Mouse (Mus musculus): ENCODE measurements around the gene Slc38a2. TPM values are rescaled to one million over a fixed set of nuclear protein-coding genes. Genes with fewer than 3 reads are reported as not detected.
A peak's percentile ranks its signal among the peaks of the same experiment; 100 is the strongest.

Gene Slc38a2
- total RNA-seq, 2 experiments from 2014 or later = 81.3 to 86.1 TPM

DNA sequence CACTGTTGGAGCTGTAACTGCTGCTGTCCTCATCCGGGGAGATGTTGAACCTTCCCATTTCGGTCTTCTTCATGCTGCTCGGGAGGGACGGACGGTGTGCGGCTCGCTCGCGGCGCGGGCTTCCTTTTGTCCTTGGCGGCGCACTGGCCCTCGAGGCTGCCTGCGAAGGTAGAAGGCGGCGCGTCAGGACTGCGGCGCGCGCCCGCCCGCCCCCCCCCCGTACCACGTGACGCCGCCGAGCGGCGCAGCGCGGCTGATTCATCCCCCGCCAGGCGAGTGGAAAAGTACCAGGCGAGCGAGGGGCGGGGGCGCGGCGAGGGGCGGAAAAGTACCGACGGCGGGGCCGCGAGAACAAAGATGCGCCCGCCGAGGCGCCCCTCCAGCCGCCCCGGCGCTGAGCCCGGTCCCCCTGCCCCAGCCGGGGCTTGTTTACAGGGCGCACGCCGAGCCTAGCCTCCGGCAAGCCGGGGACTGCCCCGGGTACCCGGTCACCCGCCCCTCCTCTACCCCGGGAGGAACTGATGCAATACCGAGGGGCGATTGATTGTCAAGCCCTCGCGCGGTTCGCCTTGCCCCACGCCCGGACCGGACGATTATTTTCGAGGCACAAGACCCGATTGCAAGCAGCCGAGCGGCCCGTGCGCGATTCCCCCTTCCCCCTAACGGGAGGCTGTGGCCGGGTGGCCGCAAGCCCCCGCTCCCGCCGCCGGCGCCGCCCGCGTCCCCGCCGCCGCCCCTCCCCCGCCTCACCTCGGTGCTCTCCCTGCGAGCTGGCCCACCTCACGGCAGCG is 677 bp downstream of the Slc38a2 start:
- intact Hi-C loops (cut with DNase I) = loop anchor here (1.0 to 2.0 kb wide), 3 partner anchors 10 to 238 kb away; partner anchors contain the start of gene Scaf11
- DNase-seq (ENCODE audit: low spot score in 2 of 2) = peak; percentile 83 to 84

- intact Hi-C loops (cut with DNase I) = loop anchor here (1.0 to 2.0 kb wide), 3 partner anchors 57 to 412 kb away; partner anchors contain the start of gene Scaf11
- DNase-seq (ENCODE audit: low spot score in 2 of 2) = no peak
Measured at GRCm38 (mm10) chr15:96697901-96698657, 1.5 kb downstream of the Slc38a2 start.

DNA sequence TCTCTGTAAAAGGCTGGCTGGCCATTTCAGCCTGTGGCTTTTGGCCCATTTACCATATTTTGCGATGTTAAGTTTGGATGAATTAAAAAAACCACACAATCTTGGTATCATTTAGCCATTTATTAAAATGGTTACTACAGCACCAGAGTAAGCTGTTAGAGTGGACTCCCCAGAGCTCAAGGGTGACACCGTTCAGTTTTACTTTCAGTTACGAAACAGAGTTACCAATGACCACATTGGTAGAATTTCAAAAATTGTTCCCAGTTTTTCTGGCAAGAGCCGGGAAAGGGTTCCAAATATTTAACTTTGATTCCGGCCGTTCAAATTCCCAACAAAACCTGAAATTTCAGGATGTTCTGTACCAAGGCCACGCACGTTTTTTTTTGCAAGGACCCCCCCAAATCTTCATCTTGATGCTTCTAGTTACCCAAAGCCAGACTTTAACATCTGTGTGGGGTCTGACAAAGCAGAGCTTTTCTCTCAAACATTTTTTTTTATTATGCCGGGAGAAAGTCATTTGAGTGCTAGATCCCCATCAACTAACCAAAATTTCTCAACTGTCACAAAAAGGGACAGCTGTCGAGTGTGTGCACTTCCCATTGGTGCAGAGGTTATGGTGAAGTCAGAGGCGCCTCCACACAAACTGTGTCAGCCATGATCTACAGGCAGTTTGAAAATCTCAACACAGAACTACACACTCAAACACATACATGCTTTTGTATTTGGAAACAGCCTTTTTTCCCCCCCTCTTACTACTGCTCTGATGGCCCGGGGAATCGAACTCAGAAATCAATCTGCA is 2.8 kb downstream of the Slc38a2 start:
- DNase-seq (ENCODE audit: low spot score in 2 of 2) = no peak
- intact Hi-C loops (cut with DNase I) = loop anchor here (1.0 kb wide), 1 partner anchor 410 kb away; no protein-coding TSS in a partner anchor

- intact Hi-C loops (cut with DNase I) = no loop called here
- DNase-seq (ENCODE audit: low spot score in 2 of 2) = no peak
Measured at GRCm38 (mm10) chr15:96695455-96696421, 3.8 kb downstream of the Slc38a2 start.

GRCm38 (mm10) chr15:96694988-96695387 is 4.5 kb downstream of the Slc38a2 start:
- intact Hi-C loops (cut with DNase I) = no loop called here
- DNase-seq (ENCODE audit: low spot score in 2 of 2) = no peak

- intact Hi-C loops (cut with DNase I) = no loop called here
- DNase-seq (ENCODE audit: low spot score in 2 of 2) = peak; percentile 44 to 72
Measured at GRCm38 (mm10) chr15:96693688-96694087, 5.8 kb downstream of the Slc38a2 start.

DNA sequence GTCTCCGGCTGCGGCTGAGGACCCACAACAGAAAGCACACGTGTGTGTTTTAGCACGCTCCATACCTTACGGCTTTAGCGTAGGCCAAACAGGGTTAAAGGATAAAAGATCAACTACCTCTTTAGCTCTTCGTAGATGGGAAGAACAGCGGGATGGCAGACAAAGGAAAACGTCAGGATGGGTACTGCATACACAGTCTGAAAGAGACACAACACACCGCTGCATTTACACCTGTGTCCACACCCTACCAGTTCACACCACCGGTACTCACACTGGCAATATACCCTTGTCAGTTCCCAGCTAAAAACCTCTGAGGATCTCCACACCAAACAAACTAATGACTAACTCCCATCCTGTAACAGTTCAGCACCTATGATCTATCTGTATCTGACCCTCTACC is 7.1 kb downstream of the Slc38a2 start:
- intact Hi-C loops (cut with DNase I) = no loop called here

DNA sequence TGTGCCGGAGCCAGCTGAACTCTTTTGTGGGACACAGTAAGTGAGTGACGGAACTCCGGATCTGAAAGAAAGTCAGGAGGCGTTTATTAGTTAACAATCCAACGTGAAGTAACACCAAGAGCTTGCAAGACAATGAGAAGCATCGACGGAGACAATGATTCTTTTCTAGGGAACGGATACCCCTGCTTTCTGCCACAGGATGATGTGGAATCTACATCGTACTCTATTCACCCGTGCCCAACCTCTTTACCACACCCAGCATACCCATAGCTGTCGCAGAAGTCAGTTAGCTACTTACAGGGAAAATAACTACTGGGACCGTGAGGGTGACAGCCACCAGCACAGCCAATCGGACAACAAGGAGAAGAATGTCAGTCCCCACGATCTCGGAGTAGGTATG is 8.1 kb downstream of the Slc38a2 start:
- DNase-seq (ENCODE audit: low spot score in 2 of 2) = no peak
- intact Hi-C loops (cut with DNase I) = no loop called here

More for the DNA sequence above, 7.1 kb downstream of the Slc38a2 start:
- no peak for DNase-seq (ENCODE audit: low spot score in 2 of 2)

DNA sequence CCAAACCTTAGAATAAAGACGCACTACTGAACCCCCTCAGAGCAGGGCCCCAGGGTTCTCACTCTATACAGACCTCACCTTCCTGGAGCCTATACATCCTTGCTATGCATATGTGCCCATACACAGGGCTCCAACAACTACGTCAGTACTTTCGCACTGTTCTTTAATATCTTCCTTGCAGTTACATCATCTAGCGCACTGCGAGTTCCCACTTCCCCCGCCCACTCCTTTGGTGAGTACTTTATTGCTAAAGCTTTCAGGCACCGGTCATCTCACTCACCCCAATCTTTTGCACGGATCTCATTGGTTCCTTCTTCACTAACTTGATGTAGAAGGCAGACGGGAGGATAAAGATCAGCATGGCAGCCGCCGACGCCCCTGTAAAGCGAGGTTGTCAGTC is 8.7 kb downstream of the Slc38a2 start:
- intact Hi-C loops (cut with DNase I) = no loop called here
- DNase-seq (ENCODE audit: low spot score in 2 of 2) = peak in 1 of 2 experiments; percentile 41

DNA sequence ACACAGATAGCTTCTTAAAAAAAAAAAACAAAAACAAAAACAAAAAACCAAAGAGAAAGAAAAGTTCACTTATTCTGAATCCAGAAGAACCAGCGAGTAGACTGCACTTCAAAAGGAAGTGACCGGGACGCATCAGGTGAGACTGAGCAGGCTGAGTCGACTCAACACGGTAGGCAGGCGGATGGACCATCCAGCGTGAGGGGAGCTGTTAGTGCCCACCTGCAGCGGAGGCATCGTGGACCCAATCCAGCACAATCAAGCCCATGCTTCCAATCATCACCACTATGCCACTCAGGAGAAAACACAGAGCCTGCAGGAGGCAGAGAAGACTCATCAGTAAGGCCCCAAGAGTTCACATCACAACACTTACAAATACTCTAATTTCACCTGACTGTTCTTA is 9.6 kb downstream of the Slc38a2 start:
- DNase-seq (ENCODE audit: low spot score in 2 of 2) = no peak
- intact Hi-C loops (cut with DNase I) = no loop called here

DNA sequence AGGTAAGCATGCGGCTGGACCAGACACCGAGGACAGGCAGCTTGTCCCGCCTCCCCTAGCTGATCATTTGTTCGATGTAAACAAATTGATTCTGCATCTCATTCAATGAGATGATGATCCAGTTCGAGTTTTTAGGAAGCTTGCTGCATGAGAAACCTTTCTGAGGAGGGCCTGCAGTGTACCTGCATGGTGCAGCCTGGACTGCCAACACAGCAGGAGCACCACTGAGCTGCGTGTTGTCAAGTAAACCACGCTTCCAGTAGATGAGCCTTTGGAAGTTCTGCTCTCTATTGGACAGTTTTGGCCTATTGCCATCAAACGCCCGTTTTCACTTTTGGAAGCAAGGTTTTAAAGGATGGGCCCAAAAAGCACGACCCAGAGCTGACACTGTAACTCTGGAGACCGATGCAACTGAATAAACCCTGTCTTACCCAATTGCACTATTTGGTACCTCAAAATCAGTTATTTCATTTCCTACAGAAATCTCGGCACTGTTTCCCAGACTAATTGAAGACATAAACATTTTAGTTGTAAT is 10.7 kb downstream of the Slc38a2 start:
- intact Hi-C loops (cut with DNase I) = no loop called here

DNA sequence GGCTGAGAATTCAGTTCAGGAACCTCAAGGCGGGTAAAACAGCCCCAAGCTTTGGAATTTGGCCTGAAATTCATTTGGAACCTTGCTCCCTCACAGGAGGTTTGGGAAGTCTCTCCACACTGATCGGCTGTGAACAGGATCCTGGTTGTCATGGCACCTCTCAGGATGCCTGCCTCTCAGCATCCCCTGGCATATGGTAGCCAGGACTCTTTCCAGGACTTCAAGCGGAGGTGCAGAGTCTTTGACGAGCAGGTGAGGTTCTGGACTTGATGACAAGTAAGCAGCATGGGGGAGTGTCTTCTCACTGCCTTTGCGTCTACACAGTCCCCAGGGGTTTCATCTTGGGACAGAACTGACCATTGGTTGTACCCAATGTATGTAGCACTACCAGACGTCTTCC is 11.5 kb downstream of the Slc38a2 start:
- intact Hi-C loops (cut with DNase I) = no loop called here
- DNase-seq (ENCODE audit: low spot score in 2 of 2) = no peak

More for the DNA sequence above, 10.7 kb downstream of the Slc38a2 start:
- no peak for DNase-seq (ENCODE audit: low spot score in 2 of 2)

GRCm38 (mm10) chr15:96687366-96687765 is 12.2 kb downstream of the Slc38a2 start:
- intact Hi-C loops (cut with DNase I) = no loop called here
- DNase-seq (ENCODE audit: low spot score in 2 of 2) = no peak

DNA sequence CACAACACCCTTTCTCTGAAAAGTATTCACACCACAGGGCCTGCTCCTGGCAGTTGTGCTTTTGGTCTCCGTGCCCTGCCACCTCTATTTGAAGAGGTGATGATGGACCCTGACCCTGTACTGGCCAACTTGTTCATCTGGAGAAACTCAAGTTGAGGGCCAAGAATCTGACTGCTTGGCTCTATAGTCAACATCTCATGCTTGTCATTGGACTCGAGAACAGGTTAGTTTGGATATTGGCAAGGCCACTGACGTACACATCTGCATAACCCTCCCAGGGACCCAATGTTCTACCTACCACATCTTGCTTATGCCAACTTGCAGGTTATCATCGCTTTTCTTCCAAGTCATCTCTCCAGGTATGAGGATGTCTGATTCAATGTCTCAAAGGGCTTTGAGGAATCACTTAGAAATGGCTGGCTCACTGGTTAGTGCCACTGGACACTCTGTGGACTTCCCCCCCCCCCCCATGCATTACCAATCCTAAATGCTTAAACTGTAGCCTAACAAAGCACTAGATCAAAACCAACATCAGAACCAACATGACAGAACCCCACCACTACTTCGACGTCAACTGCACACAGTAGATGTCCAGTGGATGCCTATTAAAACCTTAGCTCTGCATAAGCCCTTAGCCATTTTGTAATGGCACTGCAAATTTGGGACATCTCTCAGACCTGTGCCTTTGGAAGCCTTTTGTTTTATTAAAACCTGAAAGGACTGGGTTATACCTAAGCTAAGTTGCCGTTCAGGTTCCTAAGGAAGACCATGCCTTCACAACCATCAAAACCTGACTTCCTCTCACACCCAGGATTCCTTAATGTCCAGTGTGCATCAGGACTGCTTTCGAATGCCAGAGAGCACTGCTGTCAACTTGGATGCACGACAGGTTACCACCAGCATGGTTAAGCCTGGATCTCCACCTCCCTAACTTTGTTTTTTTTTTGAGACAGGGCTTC is 13.1 kb downstream of the Slc38a2 start:
- DNase-seq (ENCODE audit: low spot score in 2 of 2) = no peak
- intact Hi-C loops (cut with DNase I) = no loop called here

GRCm38 (mm10) chr15:96685273-96685672 is 14.3 kb downstream of the Slc38a2 start:
- DNase-seq (ENCODE audit: low spot score in 2 of 2) = no peak
- intact Hi-C loops (cut with DNase I) = no loop called here

GRCm38 (mm10) chr15:96684132-96684830 is 15.2 kb downstream of the Slc38a2 start:
- peak in 1 of 2 experiments; percentile 64 for DNase-seq (ENCODE audit: low spot score in 2 of 2)
- intact Hi-C loops (cut with DNase I) = no loop called here

Measured in left cerebral cortex, postnatal 25 days (tissue).